Mouse (Mus musculus) embryo, embryonic 10 days (tissue): ENCODE data around the gene Ppp2r5a.
A peak's percentile ranks its signal among the peaks of the same experiment; 100 is the strongest.
"Not testable (repeated sequence)": the region's sequence is repeated elsewhere in the genome, so short reads cannot be mapped to it uniquely, and the experiment has no call there.

Experiments
- DNase-seq: peaks from one replicate; pipeline ENCODE4 v3.0.0-alpha.2; 2015; ENCODE audit warnings: low spot score

The Ppp2r5a gene

GRCm38 (mm10) chr1:191403074-191403473, at the start of gene Ppp2r5a:
Ppp2r5a (minus strand) TSS chr1:191403272.
- DNase-seq = no peak

GRCm38 (mm10) chr1:191450614-191451013, 47.5 kb upstream of the Ppp2r5a start:
- DNase-seq = no peak

GRCm38 (mm10) chr1:191449537-191449936, 46.5 kb upstream of the Ppp2r5a start:
- DNase-seq = no peak

- DNase-seq = no peak
Observed at GRCm38 (mm10) chr1:191447391-191448016, 44.4 kb upstream of the Ppp2r5a start.

GRCm38 (mm10) chr1:191446307-191446706, 43.2 kb upstream of the Ppp2r5a start:
- no peak for DNase-seq

GRCm38 (mm10) chr1:191445831-191446258, 42.8 kb upstream of the Ppp2r5a start:
- DNase-seq = no peak

GRCm38 (mm10) chr1:191445401-191445800, 42.3 kb upstream of the Ppp2r5a start:
- no peak for DNase-seq

- DNase-seq = no peak
Observed at GRCm38 (mm10) chr1:191444467-191444866, 41.4 kb upstream of the Ppp2r5a start.

GRCm38 (mm10) chr1:191439011-191439410, 35.9 kb upstream of the Ppp2r5a start:
- DNase-seq = no peak

GRCm38 (mm10) chr1:191438546-191438945, 35.5 kb upstream of the Ppp2r5a start:
- no peak for DNase-seq

- no peak for DNase-seq
Observed at GRCm38 (mm10) chr1:191436647-191437046, 33.6 kb upstream of the Ppp2r5a start.

GRCm38 (mm10) chr1:191435359-191435758, 32.3 kb upstream of the Ppp2r5a start:
- no peak for DNase-seq

- no peak for DNase-seq
Observed at GRCm38 (mm10) chr1:191432531-191432930, 29.5 kb upstream of the Ppp2r5a start.

- no peak for DNase-seq
Observed at GRCm38 (mm10) chr1:191432023-191432422, 29.0 kb upstream of the Ppp2r5a start.

GRCm38 (mm10) chr1:191430121-191430520, 27.0 kb upstream of the Ppp2r5a start:
- DNase-seq = no peak

- no peak for DNase-seq
Observed at GRCm38 (mm10) chr1:191425884-191426283, 22.8 kb upstream of the Ppp2r5a start.

- DNase-seq = no peak
Observed at GRCm38 (mm10) chr1:191423201-191423600, 20.1 kb upstream of the Ppp2r5a start.

- not testable (repeated sequence) for DNase-seq
Observed at GRCm38 (mm10) chr1:191422714-191423113, 19.6 kb upstream of the Ppp2r5a start.

- DNase-seq = no peak
Observed at GRCm38 (mm10) chr1:191422164-191422563, 19.1 kb upstream of the Ppp2r5a start.

GRCm38 (mm10) chr1:191421426-191421999, 18.4 kb upstream of the Ppp2r5a start:
- DNase-seq = no peak

GRCm38 (mm10) chr1:191420930-191421404, 17.9 kb upstream of the Ppp2r5a start:
- DNase-seq = no peak

- DNase-seq = peak; percentile 42
Observed at GRCm38 (mm10) chr1:191419991-191420751, 17.1 kb upstream of the Ppp2r5a start.

GRCm38 (mm10) chr1:191419421-191419820, 16.3 kb upstream of the Ppp2r5a start:
- DNase-seq = no peak
